Mouse (Mus musculus) brain, embryonic 14.5 days (tissue): ENCODE data around the gene Sergef.

Experiments
- CTCF ChIP-seq: fragments of 200-500 bp; IDR thresholded peaks from 2 replicates; pipeline ENCODE4 v1.5.1; 2012; ENCODE audit warnings: inconsistent platforms, mild to moderate bottlenecking, moderate library complexity, borderline replicate concordance; ENCODE audit not compliant: insufficient read depth, insufficient read length; ENCODE audit errors: extremely low read depth
- POLR2A ChIP-seq: fragments of 200-500 bp; IDR thresholded peaks from 2 replicates; pipeline ENCODE4 v1.6.1; 2012; ENCODE audit warnings: mild to moderate bottlenecking, inconsistent platforms, borderline replicate concordance; ENCODE audit not compliant: poor library complexity, insufficient read depth, insufficient read length, severe bottlenecking; ENCODE audit errors: extremely low read depth

- TF ChIP-seq CTCF: no peak
- no peak for TF ChIP-seq POLR2A
Measured at GRCm38 (mm10) chr7:46551935-46552752, 87.5 kb downstream of the Sergef start.
